In genomic region chr7:49071141-49071567, GRCm38 (mm10) we compare ENCODE assay signal across 16 mouse cellular contexts.
DNase-seq lines count a peak whose midpoint lies in the region; ATAC-seq lines count a peak whose summit lies in the region.
"Had no signal": no experiment of that assay in that cellular context is flagged by ENCODE, and none has a peak within 500 bp of the region (broad histone marks: within the 10 kb centered on the region; RNA-seq: fewer than 3 reads in every experiment).

No protein-coding gene starts in this region.

- H3K4me1 ChIP-seq in neural tube, embryonic 11.5 days (ENCODE audit: control insufficient read depth, insufficient read depth, low read length): peaks cover 57% of the 10 kb centered on the region
- H3K4me1 ChIP-seq in hindbrain, embryonic 11.5 days (replicated peaks; ENCODE audit: control insufficient read depth, insufficient read depth, low read length): peaks cover 27% of the 10 kb centered on the region
- H3K4me1 ChIP-seq in midbrain, embryonic 15.5 days: peaks cover 48% of the 10 kb centered on the region
- H3K4me1 ChIP-seq: lung, embryonic 15.5 days; megakaryocyte, embryonic 14.5 days had no signal

- no peak overlapping the region for H3K9ac ChIP-seq in neural tube, embryonic 11.5 days (ENCODE audit: low read length)
- H3K9ac ChIP-seq in hindbrain, embryonic 11.5 days (ENCODE audit: low read depth, low read length): no peak overlapping the region
- H3K9ac ChIP-seq in midbrain, embryonic 15.5 days: no peak overlapping the region
- H3K9ac ChIP-seq: lung, embryonic 15.5 days had no signal

- no peaks in the 10 kb centered on the region for H3K36me3 ChIP-seq in neural tube, embryonic 11.5 days (ENCODE audit: control insufficient read depth, insufficient read depth, low read length)
- H3K36me3 ChIP-seq in hindbrain, embryonic 11.5 days (ENCODE audit: control insufficient read depth, insufficient read depth, low read length): no peaks in the 10 kb centered on the region
- no peaks in the 10 kb centered on the region for H3K36me3 ChIP-seq in midbrain, embryonic 15.5 days (replicated peaks)
- H3K36me3 ChIP-seq: lung, embryonic 15.5 days had no signal

- peak; percentile 38 for DNase-seq in neural tube, embryonic 11.5 days (ENCODE audit: low spot score)
- no peak for DNase-seq in neural tube, embryonic 10.5 days (ENCODE audit: extremely low spot score, low spot score)
- no peak for DNase-seq in hindbrain, embryonic 11.5 days (ENCODE audit: low spot score)
- DNase-seq in cerebellum, postnatal 25 days: no peak
- DNase-seq in lung, postnatal 4 days: no peak
- no peak for DNase-seq in natural killer cell, adult 2 months (ENCODE audit: low spot score in 2 of 2)
- DNase-seq: cerebellum, adult 11-12 months; gastrocnemius, postnatal 14 days; layer of hippocampus, adult 9-11 months had no signal

- no peak overlapping the region for H3K4me2 ChIP-seq in neural tube, embryonic 11.5 days (ENCODE audit: low read depth)
- no peak overlapping the region for H3K4me2 ChIP-seq in hindbrain, embryonic 11.5 days (replicated peaks; ENCODE audit: low read depth, low read length)
- no peak overlapping the region for H3K4me2 ChIP-seq in midbrain, embryonic 15.5 days
- H3K4me2 ChIP-seq: heart, embryonic 11.5 days; liver, embryonic 11.5 days; lung, embryonic 15.5 days had no signal

- no peak overlapping the region for H3K4me3 ChIP-seq in neural tube, embryonic 11.5 days (ENCODE audit: low read depth, low read length)
- no peak overlapping the region for H3K4me3 ChIP-seq in hindbrain, embryonic 11.5 days (ENCODE audit: low read depth, low read length)
- no peak overlapping the region for H3K4me3 ChIP-seq in midbrain, embryonic 15.5 days
- H3K4me3 ChIP-seq: erythroblast, embryonic 14.5 days; lung, embryonic 15.5 days; megakaryocyte, embryonic 14.5 days had no signal

- H3K9me3 ChIP-seq in neural tube, embryonic 11.5 days (ENCODE audit: control insufficient read depth, low read length): no peaks in the 10 kb centered on the region
- H3K9me3 ChIP-seq in hindbrain, embryonic 11.5 days (ENCODE audit: control insufficient read depth, low read length): no peaks in the 10 kb centered on the region
- H3K9me3 ChIP-seq in midbrain, embryonic 15.5 days: no peaks in the 10 kb centered on the region
- H3K9me3 ChIP-seq: lung, embryonic 15.5 days; megakaryocyte, embryonic 14.5 days had no signal

- H3K27ac ChIP-seq in neural tube, embryonic 11.5 days (ENCODE audit: low read depth, low read length): peak overlapping the region; percentile 49; the same call in 1 of the 2 replicates
- H3K27ac ChIP-seq in hindbrain, embryonic 11.5 days (ENCODE audit: low read depth, low read length): peak overlapping the region; percentile 72; the same call in 1 of the 2 replicates
- peak overlapping the region; percentile 39 for H3K27ac ChIP-seq in midbrain, embryonic 15.5 days
- H3K27ac ChIP-seq: lung, embryonic 15.5 days had no signal

- WGBS in neural tube, embryonic 11.5 days: 9% methylated on average over 7 of the region's 7 CpGs
- 12% methylated on average over 7 of the region's 7 CpGs for WGBS in hindbrain, embryonic 11.5 days
- WGBS in midbrain, embryonic 15.5 days: 4% methylated on average over 7 of the region's 7 CpGs

- peak; percentile 45; the same call in 1 of the 2 replicates for ATAC-seq in neural tube, embryonic 11.5 days (ENCODE audit: insufficient read depth, low FRiP score, low TSS enrichment)
- ATAC-seq in hindbrain, embryonic 11.5 days (ENCODE audit: low FRiP score): peak; percentile 50
- 0 out of 2 replicates have a peak, but pooled peaks have one; percentile 17 for ATAC-seq in midbrain, embryonic 15.5 days (replicated peaks)
- ATAC-seq: CD4-positive, CD25-positive, alpha-beta regulatory T cell, adult 4 months had no signal

- H3K27me3 ChIP-seq in neural tube, embryonic 11.5 days (ENCODE audit: control insufficient read depth, insufficient read depth, low read length): no peaks in the 10 kb centered on the region
- no peaks in the 10 kb centered on the region for H3K27me3 ChIP-seq in hindbrain, embryonic 11.5 days (ENCODE audit: control insufficient read depth, insufficient read depth, low read length)
- H3K27me3 ChIP-seq in midbrain, embryonic 15.5 days (replicated peaks): no peaks in the 10 kb centered on the region
- H3K27me3 ChIP-seq: lung, embryonic 15.5 days had no signal
